Mouse (Mus musculus) NIH3T3 (cell line): ENCODE data around the gene Gm5797.
"Not testable (repeated sequence)": the region's sequence is repeated elsewhere in the genome, so short reads cannot be mapped to it uniquely, and the experiment has no call there.

Experiments used
- DNase-seq: peaks from one replicate; pipeline ENCODE4 v3.0.0-alpha.2; 2012; ENCODE audit warnings: low read depth

Gm5797 gene

GRCm38 (mm10) chr14:7332295-7332694 is at the start of gene Gm5797:
Gene Gm5797, minus strand, starts transcription at chr14:7332395.
- DNase-seq, result not testable (repeated sequence)

DNA sequence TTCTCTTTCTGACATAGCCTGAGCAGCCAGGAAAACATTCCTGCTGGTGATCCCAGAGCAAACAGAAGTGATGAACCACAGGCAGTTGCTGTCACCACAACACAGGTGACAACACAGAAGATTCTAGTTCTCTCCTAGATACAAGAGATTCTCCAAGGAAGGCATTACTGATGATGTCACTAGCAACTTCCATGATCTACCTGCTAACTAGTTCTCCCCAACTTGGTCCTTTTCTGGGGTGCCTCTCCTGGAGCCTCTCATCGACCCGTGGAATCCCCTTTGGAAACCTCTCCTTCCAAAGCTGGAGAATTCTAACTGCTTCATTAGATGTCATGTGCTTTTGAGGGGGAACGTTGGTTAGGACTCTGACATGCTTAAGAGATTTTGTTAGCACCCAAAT is 32.8 kb upstream of the Gm5797 start, which contains the start of gene Gm8374:
Gene Gm8374 (minus strand): TSS at position 101 of the 400 bp plus-strand sequence.
- DNase-seq, result not testable (repeated sequence)

DNA sequence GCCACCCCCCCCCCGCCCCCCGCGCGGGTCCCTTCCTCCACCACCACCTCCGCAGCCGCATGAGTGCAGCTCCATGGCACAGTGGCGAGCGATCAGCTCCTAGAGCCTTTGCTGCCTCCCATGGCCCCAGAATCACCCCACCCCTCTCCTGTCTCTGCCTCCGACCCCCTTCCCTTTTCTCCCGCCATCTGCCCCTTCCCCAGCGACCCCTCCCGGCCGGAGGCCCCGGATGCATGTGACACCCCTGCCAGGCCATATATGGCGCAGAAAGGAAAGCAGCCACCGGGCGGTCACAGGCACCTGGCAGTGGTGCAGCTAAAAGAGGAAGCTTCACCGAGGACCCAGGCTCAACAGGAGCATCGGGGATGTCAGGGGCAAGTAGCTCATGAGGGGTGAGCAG is 17.1 kb downstream of the Gm5797 start:
- not testable (repeated sequence) for DNase-seq

DNA sequence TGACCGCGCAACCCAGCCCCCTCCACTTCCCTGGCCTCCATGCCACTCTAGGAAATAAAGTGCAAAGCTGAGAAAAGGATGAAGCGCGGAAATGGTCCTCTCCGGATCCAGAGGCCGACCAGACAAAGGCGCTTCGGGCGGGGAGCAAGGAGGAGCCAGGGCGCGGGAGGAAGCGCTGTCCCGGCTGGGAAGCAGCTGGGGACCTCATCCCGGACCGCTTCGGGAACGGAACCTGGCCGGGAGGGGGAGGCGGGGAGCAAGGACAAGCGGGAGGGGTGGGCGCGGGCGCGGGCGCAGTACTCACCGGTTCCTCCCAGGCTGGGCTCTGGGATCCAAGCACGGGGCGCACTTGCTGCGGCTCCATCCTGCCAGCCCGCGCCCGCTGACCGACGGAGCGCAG is 17.5 kb downstream of the Gm5797 start, which contains the start of gene Gm3739:
Gene Gm3739 (minus strand): TSS at position 389 of the 400 bp plus-strand sequence.
- not testable (repeated sequence) for DNase-seq
